Mouse (Mus musculus) liver, embryonic 14.5 days (tissue): ENCODE data around the gene Taar8b. TPM values are rescaled to one million over a fixed set of nuclear protein-coding genes. Genes with fewer than 3 reads are reported as not detected.

ENCODE experiments used
- ATAC-seq: fragments of 200-750 bp; cut with Nextera tagmentation; 2 replicates; pipeline ENCODE4 v1.8.0; 2017; ENCODE audit warnings: moderate number of reproducible peaks, mild to moderate bottlenecking, moderate library complexity; ENCODE audit not compliant: insufficient read depth
- DNase-seq, 3 experiments: peaks; one replicate each; pipeline ENCODE4 v3.0.0-alpha.2; 2012 to 2013; ENCODE audit warnings: low read depth in 3 of 3, low spot score in 3 of 3
- H3K27ac ChIP-seq: fragments of 300-500 bp; sonication (generic); 2 replicates; pipeline ENCODE4 v1.5.1; 2014; ENCODE audit warnings: moderate library complexity, mild to moderate bottlenecking, control low read depth, inconsistent platforms
- H3K27me3 ChIP-seq: fragments of 300-500 bp; sonication (generic); 2 replicates; pipeline ENCODE4 v1.6.1; 2014; ENCODE audit warnings: mild to moderate bottlenecking, low read length, moderate library complexity; ENCODE audit not compliant: control insufficient read depth, insufficient read depth
- H3K36me3 ChIP-seq: fragments of 300-500 bp; sonication (generic); replicated peaks from 2 replicates; pipeline ENCODE4 v1.6.1; 2014; ENCODE audit warnings: low read depth; ENCODE audit not compliant: control insufficient read depth, insufficient read depth
- H3K4me1 ChIP-seq, 2 experiments: fragments of 200-500 bp in 1 of 2; fragments of 300-500 bp in 1 of 2; sonication (generic) in 1 of 2; replicated peaks; 2 replicates each; pipeline ENCODE4 v1.6.1; 2012 to 2014; ENCODE audit warnings: antibody characterized with exemption in 1 of 2, inconsistent platforms in 1 of 2, low read length in 1 of 2; ENCODE audit not compliant: control insufficient read depth in 2 of 2, insufficient read depth in 2 of 2
- H3K4me2 ChIP-seq: fragments of 300-500 bp; sonication (generic); 2 replicates; pipeline ENCODE4 v1.6.1; 2014; ENCODE audit warnings: low read depth, mild to moderate bottlenecking, control low read depth, moderate library complexity
- H3K4me3 ChIP-seq, 2 experiments: fragments of 200-500 bp in 1 of 2; fragments of 300-500 bp in 1 of 2; sonication (generic) in 1 of 2; 2 replicates each; pipeline ENCODE4 v1.5.1; 2012 to 2014; ENCODE audit warnings: low read depth in 2 of 2, low read length in 2 of 2, mild to moderate bottlenecking in 2 of 2, control low read depth in 1 of 2, inconsistent platforms in 1 of 2, moderate library complexity in 1 of 2; ENCODE audit not compliant: insufficient read depth in 1 of 2
- H3K9ac ChIP-seq: fragments of 300-500 bp; sonication (generic); replicated peaks from 2 replicates; pipeline ENCODE4 v1.6.1; 2014; ENCODE audit warnings: mild to moderate bottlenecking, control low read depth, moderate library complexity
- H3K9me3 ChIP-seq: fragments of 300-500 bp; sonication (generic); 2 replicates; pipeline ENCODE4 v1.6.1; 2016; ENCODE audit warnings: low read length, mixed read lengths; ENCODE audit not compliant: control insufficient read depth
- CTCF ChIP-seq: IDR thresholded peaks from 2 replicates; pipeline ENCODE4 v1.5.1; 2016; ENCODE audit warnings: antibody characterized with exemption, low read depth, control low read depth
- EP300 ChIP-seq: IDR thresholded peaks from 2 replicates; pipeline ENCODE4 v1.6.1; 2016; ENCODE audit warnings: antibody characterized with exemption, low read depth
- WGBS: fragments of 180-500 bp; shearing (Covaris S2); extraction: QIAGEN DNeasy Blood & Tissue Kit; methylation state at CpG from one replicate; pipeline ENCODE4 v1.1.7; 2014; ENCODE audit not compliant: insufficient replicate concordance; 5-methylcytosine and 5-hydroxymethylcytosine counted together
- polyA plus RNA-seq, 2 experiments: library from polyadenylated mRNA; depleted of rRNA in 1 of 2; stranded (reverse) in 1 of 2; unstranded in 1 of 2; fragments of >200 nt; fragmentation: Nextera tagmentation in 1 of 2; extraction: Ambion mirVana in 1 of 2; gene quantifications; 2 replicates each; pipeline versions ENCODE4 v1.2.1 to v1.2.3; 2012 to 2014

Gene Taar8b
- polyA plus RNA-seq (2012; rRNA removed) (not detected in 2 replicates), polyA plus RNA-seq (2014; fragmentation: Nextera tagmentation; extraction: Ambion mirVana) (not detected in 2 replicates)

- Histone ChIP-seq H3K4me2 (no peak within 1 kb of the TSS), H3K27ac (no peak within 1 kb of the TSS), H3K4me1 (peaks cover 0 to 2% of the 10 kb centered on the region in 2 experiments; a peak in 2 of 4 replicates), H3K4me3 (no peak within 1 kb of the TSS), H3K9me3 (no peaks in the 10 kb centered on the region), H3K36me3 (no peaks in the 10 kb centered on the region), H3K27me3 (no peaks in the 10 kb centered on the region), H3K9ac (no peak within 1 kb of the TSS)
- ATAC-seq (no peak), DNase-seq (no peak)
- TF ChIP-seq CTCF: no peak
- no peak for TF ChIP-seq EP300
- 40% methylated on average over 2 of the region's 2 CpGs for WGBS
Observed at GRCm38 (mm10) chr10:24092194-24092593, at the start of gene Taar8b. Gene Taar8b, minus strand, starts transcription at chr10:24092294.

- TF ChIP-seq EP300 (no peak), CTCF (no peak)
- no peak overlapping the region for H3K9ac ChIP-seq
- H3K27ac ChIP-seq: no peak overlapping the region
Observed at GRCm38 (mm10) chr10:24138623-24139261, 46.6 kb upstream of the Taar8b start.

GRCm38 (mm10) chr10:24134071-24134645 is 42.1 kb upstream of the Taar8b start:
- H3K4me2 ChIP-seq: no peak overlapping the region; the same call in 1 of the 2 replicates

More at GRCm38 (mm10) chr10:24138623-24139261, 46.6 kb upstream of the Taar8b start:
- WGBS: 52% methylated on average over 2 of the region's 2 CpGs
- Histone ChIP-seq H3K9me3 (no peaks in the 10 kb centered on the region), H3K4me1 (peaks cover 7 to 16% of the 10 kb centered on the region in 2 experiments), H3K36me3 (no peaks in the 10 kb centered on the region), H3K4me3 (no peak overlapping the region), H3K27me3 (no peaks in the 10 kb centered on the region), H3K4me2 (no peak overlapping the region)
- no peak for DNase-seq
- ATAC-seq: no peak

GRCm38 (mm10) chr10:24133132-24133531 is 41.0 kb upstream of the Taar8b start:
- Histone ChIP-seq H3K4me3 (no peak overlapping the region), H3K27me3 (no peaks in the 10 kb centered on the region), H3K36me3 (no peaks in the 10 kb centered on the region), H3K4me2 (no peak overlapping the region), H3K9me3 (no peaks in the 10 kb centered on the region), H3K9ac (no peak overlapping the region), H3K4me1 (peaks cover 7 to 20% of the 10 kb centered on the region in 2 experiments), H3K27ac (no peak overlapping the region)
- 11% methylated on average over 2 of the region's 2 CpGs for WGBS
- DNase-seq (no peak), ATAC-seq (no peak)
- TF ChIP-seq CTCF (no peak), EP300 (no peak)

More at GRCm38 (mm10) chr10:24134071-24134645, 42.1 kb upstream of the Taar8b start:
- no peak overlapping the region for H3K27ac ChIP-seq
- no peaks in the 10 kb centered on the region for H3K36me3 ChIP-seq
- no peaks in the 10 kb centered on the region for H3K9me3 ChIP-seq
- 31% methylated on average over 7 of the region's 7 CpGs for WGBS
- no peaks in the 10 kb centered on the region for H3K27me3 ChIP-seq
- TF ChIP-seq EP300 (no peak), CTCF (no peak)
- peak; percentile 40; the same call in 1 of the 2 replicates for ATAC-seq
- peaks cover 7 to 23% of the 10 kb centered on the region in 2 experiments for H3K4me1 ChIP-seq
- DNase-seq: no peak
- H3K9ac ChIP-seq: no peak overlapping the region
- no peak overlapping the region for H3K4me3 ChIP-seq

GRCm38 (mm10) chr10:24132273-24132672 is 40.2 kb upstream of the Taar8b start:
- DNase-seq (no peak), ATAC-seq (no peak)
- WGBS: 36% methylated on average over 5 of the region's 5 CpGs
- no peak for TF ChIP-seq CTCF
- TF ChIP-seq EP300: no peak
- Histone ChIP-seq H3K4me2 (no peak overlapping the region; the same call in 1 of the 2 replicates), H3K4me1 (peaks cover 7 to 20% of the 10 kb centered on the region in 2 experiments), H3K27ac (no peak overlapping the region), H3K27me3 (no peaks in the 10 kb centered on the region), H3K9ac (no peak overlapping the region), H3K9me3 (no peaks in the 10 kb centered on the region), H3K4me3 (no peak overlapping the region), H3K36me3 (no peaks in the 10 kb centered on the region)
